Mouse (Mus musculus) urinary bladder, postnatal 14 days (tissue): ENCODE measurements around the gene Arl10.

Experiments used
- DNase-seq: peaks from one replicate; pipeline ENCODE4 v3.0.0; 2021; ENCODE audit warnings: low spot score

The Arl10 gene

GRCm38 (mm10) chr13:54616998-54617397 lies 42.2 kb downstream of the Arl10 start:
- DNase-seq = no peak

DNA sequence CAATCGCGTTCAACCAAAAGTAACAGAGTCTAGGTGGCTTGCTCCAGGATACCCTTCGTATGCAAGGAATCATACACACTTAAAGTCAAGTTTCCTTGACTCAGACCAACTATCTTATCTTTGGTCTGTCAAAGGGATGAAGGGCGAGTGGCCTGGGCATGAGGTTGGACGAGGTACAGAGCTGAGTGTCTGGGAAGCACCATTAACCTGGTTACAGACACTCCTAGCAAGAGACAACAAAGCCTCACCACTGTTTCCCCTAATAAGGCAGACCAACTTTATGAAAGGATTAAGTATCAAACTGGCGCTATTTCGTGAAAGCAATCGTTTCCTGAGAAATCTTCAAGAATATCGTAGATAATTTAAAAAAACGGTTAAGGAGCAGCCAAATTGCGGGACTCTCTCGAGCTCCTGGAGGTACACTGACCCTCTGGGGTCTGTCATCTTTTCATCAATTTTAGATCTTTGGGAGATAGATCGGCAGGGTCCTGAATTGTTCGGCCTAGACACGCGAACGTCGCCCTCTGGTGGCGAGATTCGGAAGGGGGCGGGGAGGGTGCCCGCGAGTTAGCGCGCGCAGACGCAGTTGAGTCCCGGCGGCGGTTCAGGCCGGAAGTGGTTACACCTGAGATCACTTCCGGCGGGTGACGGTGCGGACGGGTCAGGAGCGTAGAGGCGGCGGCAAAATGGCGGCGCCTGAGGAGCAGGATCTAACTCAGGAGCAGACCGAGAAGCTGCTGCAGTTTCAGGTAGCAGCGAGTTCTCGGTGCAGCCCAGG lies 46.5 kb downstream of the Arl10 start, which contains the start of gene Faf2:
Gene Faf2 (plus strand): TSS at position 630 of the 778 bp plus-strand sequence.
- DNase-seq = peak; percentile 98

GRCm38 (mm10) chr13:54621960-54622521 lies 47.2 kb downstream of the Arl10 start:
- no peak for DNase-seq

DNA sequence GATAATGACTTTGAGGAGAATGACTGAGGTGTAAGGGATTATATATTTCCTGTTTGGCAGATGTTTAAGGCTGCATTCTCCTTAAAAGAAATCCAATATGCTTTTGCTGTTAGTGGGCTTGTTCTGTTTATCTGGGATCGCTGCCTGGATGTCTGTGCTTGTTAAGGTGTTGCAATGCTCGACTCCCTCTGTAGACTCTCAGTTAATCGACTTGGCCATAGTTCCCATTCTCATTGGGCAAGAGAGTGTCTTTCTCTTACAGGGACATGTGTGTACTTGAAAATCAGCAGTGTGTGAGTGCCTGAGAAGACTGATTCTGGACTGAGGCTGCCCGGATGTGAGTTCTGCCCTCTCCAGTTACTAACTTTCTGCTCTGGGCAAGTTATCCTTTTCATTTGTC lies 54.3 kb downstream of the Arl10 start:
- peak; percentile 30 for DNase-seq
